In the genomic region with DNA sequence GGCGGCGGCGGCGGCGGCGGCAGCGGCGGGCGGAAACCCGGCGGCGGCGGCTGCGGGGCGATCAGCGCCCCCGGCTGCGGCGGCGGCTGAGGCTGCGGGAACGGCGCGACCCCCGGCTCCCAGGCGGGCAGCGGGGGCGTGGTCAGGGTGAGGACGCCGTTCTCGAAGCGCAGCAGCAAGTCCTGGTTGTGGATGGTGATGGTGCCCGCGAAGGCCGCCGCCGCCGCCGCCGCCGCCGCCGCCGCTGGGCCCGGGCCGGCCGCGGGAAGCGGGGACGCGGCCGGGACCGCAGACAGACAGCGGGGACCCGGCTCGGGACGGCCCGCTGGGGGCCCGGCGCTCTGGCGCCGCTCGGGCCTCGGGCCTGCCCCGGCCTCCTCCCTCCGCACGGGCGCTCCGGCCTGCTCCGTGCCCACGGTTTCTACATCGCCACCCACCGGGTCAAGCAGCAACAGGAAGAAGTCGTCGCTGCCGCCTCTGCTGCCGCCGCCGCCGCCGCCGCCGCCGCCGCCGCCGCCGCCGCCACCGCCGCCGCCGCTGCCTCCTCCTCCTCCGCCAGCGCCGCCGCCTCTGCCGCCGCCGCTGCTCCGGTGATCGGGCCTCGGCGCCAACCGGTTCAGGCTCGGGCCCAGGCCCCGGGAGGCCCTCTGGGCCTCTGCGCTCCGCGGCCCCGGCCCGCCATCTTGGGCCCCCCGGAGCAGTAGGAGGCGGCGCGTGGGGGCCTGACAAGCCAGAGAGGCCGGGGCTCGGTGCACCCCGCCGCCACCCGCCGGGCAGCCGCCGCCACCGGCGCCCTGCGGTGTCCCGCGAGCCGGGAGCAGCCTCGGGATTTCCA, we compare ENCODE assay signal across 8 mouse cellular contexts.
A peak's percentile ranks its signal among the peaks of the same experiment; 100 is the strongest.
DNase-seq lines count a peak whose midpoint lies in the region; ATAC-seq and TF ChIP-seq lines count a peak whose summit lies in the region.
"Not testable (repeated sequence)": the region's sequence is repeated elsewhere in the genome, so short reads cannot be mapped to it uniquely, and the experiment has no call there.

No protein-coding gene starts in this region.

- not testable (repeated sequence) for H3K36me3 ChIP-seq in embryonic facial prominence, embryonic 14.5 days (ENCODE audit: control insufficient read depth, insufficient read depth, low read length); forebrain, postnatal 0 days (ENCODE audit: insufficient read depth); hindbrain, embryonic 11.5 days (ENCODE audit: control insufficient read depth, insufficient read depth, low read length); intestine, embryonic 16.5 days (ENCODE audit: control insufficient read depth, insufficient read depth, low read length); limb, embryonic 15.5 days; lung, embryonic 16.5 days (ENCODE audit: control insufficient read depth, insufficient read depth, low read length); midbrain, embryonic 16.5 days (ENCODE audit: control insufficient read depth, insufficient read depth, low read length); stomach, embryonic 15.5 days

- H3K4me1 ChIP-seq in embryonic facial prominence, embryonic 14.5 days (ENCODE audit: control insufficient read depth, insufficient read depth, low read length); forebrain, postnatal 0 days (ENCODE audit: insufficient read depth); hindbrain, embryonic 11.5 days (replicated peaks; ENCODE audit: control insufficient read depth, insufficient read depth, low read length); intestine, embryonic 16.5 days (ENCODE audit: control insufficient read depth, insufficient read depth, low read length); limb, embryonic 15.5 days; lung, embryonic 16.5 days (replicated peaks; ENCODE audit: control insufficient read depth, insufficient read depth, low read length); midbrain, embryonic 16.5 days (ENCODE audit: control insufficient read depth, insufficient read depth, low read length); stomach, embryonic 15.5 days: not testable (repeated sequence)

- H3K4me2 ChIP-seq in embryonic facial prominence, embryonic 14.5 days (ENCODE audit: low read depth, low read length); forebrain, postnatal 0 days (ENCODE audit: low read depth); hindbrain, embryonic 11.5 days (replicated peaks; ENCODE audit: low read depth, low read length); intestine, embryonic 16.5 days (ENCODE audit: low read depth, low read length); limb, embryonic 15.5 days; lung, embryonic 16.5 days (ENCODE audit: low read depth, low read length); midbrain, embryonic 16.5 days (ENCODE audit: low read length); stomach, embryonic 15.5 days: not testable (repeated sequence)

- not testable (repeated sequence) for H3K27me3 ChIP-seq in embryonic facial prominence, embryonic 14.5 days (replicated peaks; ENCODE audit: control insufficient read depth, insufficient read depth, low read length); forebrain, postnatal 0 days (ENCODE audit: insufficient read depth, low read length); hindbrain, embryonic 11.5 days (ENCODE audit: control insufficient read depth, insufficient read depth, low read length); intestine, embryonic 16.5 days (replicated peaks; ENCODE audit: control insufficient read depth, insufficient read depth, low read length); limb, embryonic 15.5 days; lung, embryonic 16.5 days (ENCODE audit: control insufficient read depth, insufficient read depth, low read depth, low read length); midbrain, embryonic 16.5 days (ENCODE audit: control insufficient read depth, insufficient read depth, low read depth, low read length); stomach, embryonic 15.5 days (replicated peaks)

- H3K9ac ChIP-seq in embryonic facial prominence, embryonic 14.5 days (ENCODE audit: low read depth, low read length); forebrain, postnatal 0 days; hindbrain, embryonic 11.5 days (ENCODE audit: low read depth, low read length); intestine, embryonic 16.5 days (ENCODE audit: low read depth, low read length); limb, embryonic 15.5 days; lung, embryonic 16.5 days (ENCODE audit: low read length); midbrain, embryonic 16.5 days (ENCODE audit: low read depth, low read length); stomach, embryonic 15.5 days: not testable (repeated sequence)

- H3K9me3 ChIP-seq in embryonic facial prominence, embryonic 14.5 days (ENCODE audit: control insufficient read depth, low read length); forebrain, postnatal 0 days (ENCODE audit: low read length); hindbrain, embryonic 11.5 days (ENCODE audit: control insufficient read depth, low read length); intestine, embryonic 16.5 days (ENCODE audit: control insufficient read depth, low read length); limb, embryonic 15.5 days; lung, embryonic 16.5 days (ENCODE audit: control insufficient read depth, low read length); midbrain, embryonic 16.5 days (replicated peaks; ENCODE audit: control insufficient read depth, low read length, poor library complexity, severe bottlenecking); stomach, embryonic 15.5 days: not testable (repeated sequence)

- DNase-seq in embryonic facial prominence, embryonic 14.5 days (ENCODE audit: low spot score); forebrain, postnatal 0 days; hindbrain, embryonic 11.5 days (ENCODE audit: low spot score): not testable (repeated sequence)

- not testable (repeated sequence) for H3K4me3 ChIP-seq in embryonic facial prominence, embryonic 14.5 days (ENCODE audit: low read depth, low read length); forebrain, postnatal 0 days (ENCODE audit: low read depth, low read length); hindbrain, embryonic 11.5 days (ENCODE audit: low read depth, low read length); intestine, embryonic 16.5 days (ENCODE audit: low read length); limb, embryonic 15.5 days; lung, embryonic 16.5 days (ENCODE audit: low read length); midbrain, embryonic 16.5 days (ENCODE audit: low read depth, low read length); stomach, embryonic 15.5 days (replicated peaks)

- not testable (repeated sequence) for TF ChIP-seq CTCF in forebrain, postnatal 0 days (IDR thresholded peaks at IDR 0.05; ENCODE audit: low read depth)

- WGBS in embryonic facial prominence, embryonic 14.5 days: no CpG with 5 or more reads among the region's 131 CpGs
- WGBS in forebrain, postnatal 0 days: no CpG with 5 or more reads among the region's 131 CpGs
- no CpG with 5 or more reads among the region's 131 CpGs for WGBS in hindbrain, embryonic 11.5 days
- WGBS in intestine, embryonic 16.5 days: no CpG with 5 or more reads among the region's 131 CpGs
- no CpG with 5 or more reads among the region's 131 CpGs for WGBS in limb, embryonic 15.5 days
- no CpG with 5 or more reads among the region's 131 CpGs for WGBS in lung, embryonic 16.5 days
- no CpG with 5 or more reads among the region's 131 CpGs for WGBS in midbrain, embryonic 16.5 days
- no CpG with 5 or more reads among the region's 131 CpGs for WGBS in stomach, embryonic 15.5 days

- peak; percentile 83 for ATAC-seq in embryonic facial prominence, embryonic 14.5 days (ENCODE audit: low read depth)
- ATAC-seq in forebrain, postnatal 0 days: peak; percentile 83
- peak; percentile 78 for ATAC-seq in hindbrain, embryonic 11.5 days (ENCODE audit: low FRiP score)
- ATAC-seq in intestine, embryonic 16.5 days: peak; percentile 81
- peak; percentile 54; the same call in 1 of the 2 replicates for ATAC-seq in limb, embryonic 15.5 days (ENCODE audit: insufficient number of reproducible peaks, low FRiP score, low TSS enrichment, low read depth)
- peak; percentile 84 for ATAC-seq in lung, embryonic 16.5 days (ENCODE audit: low read depth)
- peak; percentile 90 for ATAC-seq in midbrain, embryonic 16.5 days
- peak; percentile 61; the same call in 1 of the 2 replicates for ATAC-seq in stomach, embryonic 15.5 days (ENCODE audit: insufficient read depth, low FRiP score, low read depth)

- not testable (repeated sequence) for H3K27ac ChIP-seq in embryonic facial prominence, embryonic 14.5 days (replicated peaks; ENCODE audit: low read depth, low read length); forebrain, postnatal 0 days (ENCODE audit: low read depth, low read length); hindbrain, embryonic 11.5 days (ENCODE audit: low read depth, low read length); intestine, embryonic 16.5 days (ENCODE audit: low read length); limb, embryonic 15.5 days; lung, embryonic 16.5 days (ENCODE audit: low read length); midbrain, embryonic 16.5 days (ENCODE audit: low read length); stomach, embryonic 15.5 days
